Mouse (Mus musculus) forebrain, embryonic 12.5 days (tissue): ENCODE results near the gene Arhgap27. TPM values are rescaled to one million over a fixed set of nuclear protein-coding genes. Genes with fewer than 3 reads are reported as not detected.

ENCODE experiments used
- ATAC-seq: fragments of 200-750 bp; cut with Nextera tagmentation; 2 replicates; pipeline ENCODE4 v1.8.0; 2017; ENCODE audit warnings: moderate TSS enrichment; ENCODE audit not compliant: low FRiP score
- H3K27ac ChIP-seq: fragments of 300-500 bp; sonication (generic); 2 replicates; pipeline ENCODE4 v1.5.1; 2016; ENCODE audit warnings: mild to moderate bottlenecking
- H3K27me3 ChIP-seq: fragments of 300-500 bp; sonication (generic); 2 replicates; pipeline ENCODE4 v1.6.1; 2016; ENCODE audit warnings: mild to moderate bottlenecking
- H3K36me3 ChIP-seq: fragments of 300-500 bp; sonication (generic); replicated peaks from 2 replicates; pipeline ENCODE4 v1.6.1; 2016; ENCODE audit warnings: mild to moderate bottlenecking
- H3K4me1 ChIP-seq: fragments of 300-500 bp; sonication (generic); 2 replicates; pipeline ENCODE4 v1.6.1; 2016
- H3K4me2 ChIP-seq: fragments of 300-500 bp; sonication (generic); 2 replicates; pipeline ENCODE4 v1.6.1; 2016; ENCODE audit warnings: mild to moderate bottlenecking, moderate library complexity
- H3K4me3 ChIP-seq: fragments of 300-500 bp; sonication (generic); replicated peaks from 2 replicates; pipeline ENCODE4 v1.5.1; 2016; ENCODE audit warnings: mild to moderate bottlenecking
- H3K9ac ChIP-seq: fragments of 300-500 bp; sonication (generic); 2 replicates; pipeline ENCODE4 v1.6.1; 2016; ENCODE audit warnings: mild to moderate bottlenecking
- H3K9me3 ChIP-seq: fragments of 300-500 bp; sonication (generic); 2 replicates; pipeline ENCODE4 v1.6.1; 2016
- WGBS: fragments of 180-500 bp; shearing (Covaris S2); methylation state at CpG from one replicate; pipeline ENCODE4 v1.1.7; 2016; 5-methylcytosine and 5-hydroxymethylcytosine counted together
- polyA plus RNA-seq: library from polyadenylated mRNA; unstranded; fragments of >200 nt; fragmentation: Nextera tagmentation; extraction: Ambion mirVana; gene quantifications from 2 replicates; pipeline ENCODE4 v1.2.1, GENCODE M21; 2016

Arhgap27 gene
- polyA plus RNA-seq, 1 experiment from 2014 or later = 3.2 TPM

GRCm38 (mm10) chr11:103402198-103402597 lies 38.7 kb upstream of the Arhgap27 start:
- no peak overlapping the region for H3K4me3 ChIP-seq
- no peak overlapping the region for H3K4me2 ChIP-seq
- H3K9me3 ChIP-seq = no peaks in the 10 kb centered on the region
- H3K4me1 ChIP-seq = 0 out of 2 replicates have a peak, but pooled peaks cover 1% of the 10 kb centered on the region
- no peaks in the 10 kb centered on the region for H3K27me3 ChIP-seq
- H3K27ac ChIP-seq = no peak overlapping the region
- no peak overlapping the region for H3K9ac ChIP-seq
- 40% methylated on average over 2 of the region's 2 CpGs for WGBS
- ATAC-seq = no peak
- H3K36me3 ChIP-seq = peaks cover 9% of the 10 kb centered on the region

GRCm38 (mm10) chr11:103399986-103400385 lies 36.5 kb upstream of the Arhgap27 start:
- Histone ChIP-seq H3K27ac (no peak overlapping the region), H3K9me3 (no peaks in the 10 kb centered on the region), H3K36me3 (peaks cover 23% of the 10 kb centered on the region), H3K4me2 (no peak overlapping the region), H3K9ac (no peak overlapping the region), H3K27me3 (no peaks in the 10 kb centered on the region), H3K4me1 (no peaks in the 10 kb centered on the region), H3K4me3 (no peak overlapping the region)
- no peak for ATAC-seq
- WGBS = 94% methylated on average over 4 of the region's 4 CpGs

- Histone ChIP-seq H3K4me3 (no peak overlapping the region), H3K27me3 (no peaks in the 10 kb centered on the region), H3K9ac (no peak overlapping the region), H3K4me2 (no peak overlapping the region), H3K27ac (no peak overlapping the region), H3K9me3 (no peaks in the 10 kb centered on the region), H3K36me3 (peaks cover 32% of the 10 kb centered on the region), H3K4me1 (no peaks in the 10 kb centered on the region)
- no peak for ATAC-seq
- 91% methylated on average over 3 of the region's 3 CpGs for WGBS
These were observed 35.6 kb upstream of the Arhgap27 start for GRCm38 (mm10) chr11:103399050-103399449.

- H3K4me1 ChIP-seq = no peaks in the 10 kb centered on the region
- no peak overlapping the region for H3K9ac ChIP-seq
- WGBS = 92% methylated on average over 4 of the region's 4 CpGs
- no peak overlapping the region for H3K4me2 ChIP-seq
- peaks cover 54% of the 10 kb centered on the region for H3K36me3 ChIP-seq
- no peak overlapping the region for H3K27ac ChIP-seq
- H3K27me3 ChIP-seq = no peaks in the 10 kb centered on the region
- no peak overlapping the region for H3K4me3 ChIP-seq
- no peaks in the 10 kb centered on the region for H3K9me3 ChIP-seq
- no peak for ATAC-seq
These were observed 33.2 kb upstream of the Arhgap27 start for GRCm38 (mm10) chr11:103396682-103397081.

- Histone ChIP-seq H3K36me3 (peaks cover 59% of the 10 kb centered on the region), H3K27me3 (no peaks in the 10 kb centered on the region), H3K4me3 (no peak overlapping the region), H3K4me1 (no peaks in the 10 kb centered on the region), H3K9ac (no peak overlapping the region), H3K9me3 (no peaks in the 10 kb centered on the region), H3K4me2 (no peak overlapping the region), H3K27ac (no peak overlapping the region)
- ATAC-seq = no peak
- WGBS = 97% methylated on average over 4 of the region's 4 CpGs
These were observed 32.7 kb upstream of the Arhgap27 start for GRCm38 (mm10) chr11:103396236-103396635.

GRCm38 (mm10) chr11:103394604-103395003 lies 31.1 kb upstream of the Arhgap27 start:
- Histone ChIP-seq H3K4me2 (no peak overlapping the region), H3K4me3 (no peak overlapping the region), H3K27me3 (no peaks in the 10 kb centered on the region), H3K9me3 (no peaks in the 10 kb centered on the region), H3K36me3 (peaks cover 67% of the 10 kb centered on the region), H3K4me1 (no peaks in the 10 kb centered on the region), H3K27ac (no peak overlapping the region), H3K9ac (no peak overlapping the region)
- ATAC-seq = no peak
- WGBS = 86% methylated on average over 7 of the region's 7 CpGs

DNA sequence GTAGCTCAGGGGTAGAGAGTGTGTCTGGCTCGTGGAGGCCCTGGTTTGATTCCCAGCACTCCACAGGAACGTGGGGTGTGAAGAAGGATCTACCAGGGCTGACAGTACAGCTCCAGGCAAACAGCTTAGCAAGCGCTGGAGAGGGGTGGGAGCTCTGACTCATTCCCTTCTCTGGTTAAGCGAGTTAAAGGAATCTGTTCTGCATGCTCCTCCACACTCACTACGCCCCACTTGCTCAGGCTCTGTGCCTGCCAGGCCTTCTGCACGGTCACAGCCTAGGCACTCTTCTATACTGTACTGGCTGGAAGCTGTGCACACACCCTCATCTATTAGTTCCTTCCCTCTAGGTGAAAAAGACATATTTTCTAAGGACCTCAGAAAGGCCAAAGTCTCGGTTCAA lies 30.5 kb upstream of the Arhgap27 start:
- H3K4me3 ChIP-seq = no peak overlapping the region
- no peaks in the 10 kb centered on the region for H3K27me3 ChIP-seq
- H3K9me3 ChIP-seq = no peaks in the 10 kb centered on the region
- no peak for ATAC-seq
- peaks cover 72% of the 10 kb centered on the region for H3K36me3 ChIP-seq
- WGBS = 89% methylated on average over 7 of the region's 7 CpGs
- no peak overlapping the region for H3K27ac ChIP-seq
- no peak overlapping the region for H3K4me2 ChIP-seq
- no peaks in the 10 kb centered on the region for H3K4me1 ChIP-seq
- no peak overlapping the region for H3K9ac ChIP-seq

GRCm38 (mm10) chr11:103387870-103388526 lies 24.5 kb upstream of the Arhgap27 start:
- H3K4me2 ChIP-seq = no peak overlapping the region
- ATAC-seq = no peak
- WGBS = 82% methylated on average over 7 of the region's 7 CpGs
- H3K9ac ChIP-seq = no peak overlapping the region
- no peak overlapping the region for H3K4me3 ChIP-seq
- H3K27me3 ChIP-seq = no peaks in the 10 kb centered on the region
- no peak overlapping the region for H3K27ac ChIP-seq
- H3K9me3 ChIP-seq = no peaks in the 10 kb centered on the region
- H3K36me3 ChIP-seq = peaks cover 45% of the 10 kb centered on the region
- H3K4me1 ChIP-seq = no peaks in the 10 kb centered on the region

GRCm38 (mm10) chr11:103386827-103387226 lies 23.3 kb upstream of the Arhgap27 start:
- H3K9ac ChIP-seq = no peak overlapping the region
- no peak overlapping the region for H3K27ac ChIP-seq
- H3K4me2 ChIP-seq = no peak overlapping the region
- ATAC-seq = no peak
- no peaks in the 10 kb centered on the region for H3K4me1 ChIP-seq
- no peaks in the 10 kb centered on the region for H3K27me3 ChIP-seq
- no peak overlapping the region for H3K4me3 ChIP-seq
- 93% methylated on average over 9 of the region's 9 CpGs for WGBS
- peaks cover 33% of the 10 kb centered on the region for H3K36me3 ChIP-seq
- H3K9me3 ChIP-seq = no peaks in the 10 kb centered on the region

GRCm38 (mm10) chr11:103381956-103382613 lies 18.6 kb upstream of the Arhgap27 start:
- Histone ChIP-seq H3K4me3 (no peak overlapping the region), H3K27me3 (no peaks in the 10 kb centered on the region), H3K27ac (no peak overlapping the region), H3K4me1 (no peaks in the 10 kb centered on the region), H3K36me3 (peaks cover 38% of the 10 kb centered on the region), H3K9me3 (no peaks in the 10 kb centered on the region), H3K4me2 (no peak overlapping the region), H3K9ac (no peak overlapping the region)
- WGBS = 84% methylated on average over 5 of the region's 5 CpGs
- ATAC-seq = no peak

DNA sequence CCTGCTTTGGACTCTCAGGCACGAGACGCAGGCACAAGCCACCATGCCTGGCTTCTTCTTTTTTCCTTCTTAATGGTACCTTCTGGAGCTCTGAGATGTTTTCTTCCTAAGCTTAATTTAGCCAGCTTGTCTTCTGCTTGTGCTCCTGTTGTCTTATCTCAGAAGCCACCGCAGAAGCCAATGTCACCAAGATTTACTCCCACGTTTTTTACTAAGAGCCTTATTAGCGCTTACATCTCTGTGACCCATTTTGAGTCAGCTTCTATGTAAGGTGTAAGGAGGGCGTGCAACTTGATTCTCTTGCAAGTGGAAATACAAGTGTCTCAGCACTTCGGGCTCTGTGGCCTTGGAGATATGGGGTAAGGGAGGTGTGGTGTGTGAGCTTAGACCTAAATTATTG lies 18.0 kb upstream of the Arhgap27 start:
- Histone ChIP-seq H3K9ac (no peak overlapping the region), H3K36me3 (peaks cover 38% of the 10 kb centered on the region), H3K4me1 (no peaks in the 10 kb centered on the region), H3K4me3 (no peak overlapping the region), H3K27me3 (no peaks in the 10 kb centered on the region), H3K9me3 (no peaks in the 10 kb centered on the region), H3K27ac (no peak overlapping the region), H3K4me2 (no peak overlapping the region)
- WGBS = 95% methylated on average over 7 of the region's 7 CpGs
- ATAC-seq = no peak

GRCm38 (mm10) chr11:103380460-103380859 lies 17.0 kb upstream of the Arhgap27 start:
- H3K36me3 ChIP-seq = peaks cover 42% of the 10 kb centered on the region
- H3K9me3 ChIP-seq = no peaks in the 10 kb centered on the region
- WGBS = 90% methylated on average over 5 of the region's 5 CpGs
- H3K27ac ChIP-seq = no peak overlapping the region
- no peaks in the 10 kb centered on the region for H3K4me1 ChIP-seq
- no peak for ATAC-seq
- no peak overlapping the region for H3K9ac ChIP-seq
- no peak overlapping the region for H3K4me3 ChIP-seq
- H3K4me2 ChIP-seq = no peak overlapping the region
- no peaks in the 10 kb centered on the region for H3K27me3 ChIP-seq

DNA sequence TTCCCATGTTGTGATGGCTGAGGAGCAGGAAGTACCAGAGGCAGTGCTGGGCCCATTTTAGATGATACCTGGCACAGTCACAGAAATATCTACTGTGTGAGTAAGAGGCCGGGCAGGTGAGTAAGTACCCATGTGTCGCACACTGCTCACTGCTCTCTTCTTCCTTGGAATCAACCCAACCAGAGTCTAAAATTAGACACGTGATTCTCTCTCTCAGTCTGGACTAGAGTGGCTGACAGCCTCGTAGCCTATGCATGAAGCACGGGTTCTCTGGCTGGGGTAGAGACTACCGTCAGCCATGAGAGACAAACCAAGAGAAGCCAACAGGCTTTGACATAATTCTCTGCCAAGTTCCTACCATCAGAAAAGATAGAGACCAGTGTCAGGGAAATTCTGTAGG lies 14.8 kb upstream of the Arhgap27 start:
- Histone ChIP-seq H3K4me2 (no peak overlapping the region), H3K36me3 (peaks cover 48% of the 10 kb centered on the region), H3K4me3 (no peak overlapping the region), H3K4me1 (no peaks in the 10 kb centered on the region), H3K9ac (no peak overlapping the region), H3K27me3 (no peaks in the 10 kb centered on the region), H3K9me3 (no peaks in the 10 kb centered on the region), H3K27ac (no peak overlapping the region)
- 95% methylated on average over 6 of the region's 6 CpGs for WGBS
- ATAC-seq = no peak
